Mouse (Mus musculus): ENCODE measurements at regions not wholly inside any gene's neighbourhood (a gene's known extent, or its start where the extent isn't known, plus 50 kb on each side); places are given as distances from the start of the nearest gene placed in this dataset.

DNA sequence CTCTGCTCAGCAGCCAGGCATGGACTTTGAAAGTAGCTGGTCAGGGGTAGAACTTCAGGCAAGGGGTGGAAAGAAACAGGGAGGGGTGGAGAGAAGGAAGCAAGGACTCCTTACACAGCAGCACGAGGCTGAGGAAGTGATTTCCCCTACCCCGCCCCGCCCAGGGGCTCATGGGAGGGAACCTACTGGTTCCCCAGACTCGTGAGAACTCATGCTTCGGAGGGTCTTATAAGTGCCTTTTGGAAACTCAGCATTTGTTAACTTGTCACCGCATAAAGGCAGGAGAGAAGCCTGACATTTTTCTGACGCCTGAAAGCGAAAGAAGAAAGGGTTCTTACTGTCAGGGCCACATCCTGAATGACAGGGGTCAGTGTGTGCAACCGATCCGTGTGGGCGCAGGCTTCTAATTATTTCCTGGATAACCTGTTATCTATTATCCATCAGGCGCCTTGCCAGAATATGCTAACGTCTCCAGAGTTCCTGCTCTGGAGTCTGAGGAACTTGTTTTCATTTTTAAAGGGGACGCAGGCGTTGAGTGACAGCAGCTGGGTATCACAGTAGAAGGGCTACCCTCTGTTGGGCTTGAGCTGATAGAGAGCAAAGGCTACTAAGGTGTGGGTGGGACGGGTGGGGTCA lies 98.2 kb upstream of the Max start:
- intact Hi-C loops (cut with DNase I), result no loop called here
- DNase-seq, result peak; percentile 48 to 51

DNA sequence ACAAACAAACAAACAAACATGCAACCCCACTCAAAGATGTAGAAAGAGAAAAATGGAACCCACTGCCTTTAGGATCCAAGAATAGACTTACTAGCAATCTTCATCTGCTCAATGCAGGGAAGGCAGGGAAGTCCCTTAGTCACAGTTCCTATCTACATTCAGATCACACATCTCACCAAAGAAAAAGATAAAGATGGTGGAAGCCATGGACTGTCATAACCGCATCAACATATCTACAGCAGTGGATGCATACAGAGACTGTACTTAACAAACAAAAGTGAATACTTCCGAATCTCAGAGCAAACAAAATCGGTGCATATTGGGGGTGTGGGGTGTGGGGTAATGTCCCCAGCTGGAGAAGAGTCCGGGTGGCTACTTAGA lies 97.7 kb upstream of the Max start:
- intact Hi-C loops (cut with DNase I), result loop anchor here (5.0 kb wide), 1 partner anchor 508 kb away; no protein-coding TSS in a partner anchor
- no peak for DNase-seq

- intact Hi-C loops (cut with DNase I), result loop anchor here (5.0 kb wide), 1 partner anchor 509 kb away; no protein-coding TSS in a partner anchor
- no peak for DNase-seq
Measured at GRCm38 (mm10) chr12:77058596-77059190, 96.7 kb upstream of the Max start.

DNA sequence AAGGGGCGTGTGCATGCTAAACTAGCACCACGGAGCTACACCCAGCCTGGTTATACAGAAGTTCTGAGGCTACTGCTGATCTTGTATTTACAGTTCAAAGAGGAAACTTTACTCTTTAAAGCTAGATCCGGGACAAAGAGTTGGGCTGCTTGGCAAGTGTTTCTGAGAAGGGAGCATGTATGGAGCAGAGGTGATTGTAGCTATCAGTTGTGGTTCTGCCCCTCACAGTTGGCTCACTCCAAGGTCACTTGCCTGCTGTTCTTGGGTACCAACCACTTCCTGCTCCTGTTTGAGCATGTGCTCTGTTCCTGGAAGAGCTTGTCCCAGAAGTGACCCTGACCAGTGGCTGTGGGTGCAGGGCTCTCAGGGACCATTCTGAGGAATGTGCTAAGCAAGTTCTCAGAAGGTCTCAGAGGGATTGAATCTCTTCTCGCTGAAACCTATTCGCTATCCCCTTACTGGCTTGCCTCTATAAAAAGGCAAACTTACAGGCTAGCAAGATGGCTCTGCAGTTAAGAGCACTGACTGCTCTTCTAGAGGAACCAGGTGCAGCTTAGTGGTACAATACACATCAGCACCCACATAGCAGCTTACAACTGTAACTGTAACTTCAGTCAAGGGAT lies 94.9 kb upstream of the Max start:
- DNase-seq, result no peak
- intact Hi-C loops (cut with DNase I), result loop anchor here (5.0 kb wide), 1 partner anchor 510 kb away; no protein-coding TSS in a partner anchor

DNA sequence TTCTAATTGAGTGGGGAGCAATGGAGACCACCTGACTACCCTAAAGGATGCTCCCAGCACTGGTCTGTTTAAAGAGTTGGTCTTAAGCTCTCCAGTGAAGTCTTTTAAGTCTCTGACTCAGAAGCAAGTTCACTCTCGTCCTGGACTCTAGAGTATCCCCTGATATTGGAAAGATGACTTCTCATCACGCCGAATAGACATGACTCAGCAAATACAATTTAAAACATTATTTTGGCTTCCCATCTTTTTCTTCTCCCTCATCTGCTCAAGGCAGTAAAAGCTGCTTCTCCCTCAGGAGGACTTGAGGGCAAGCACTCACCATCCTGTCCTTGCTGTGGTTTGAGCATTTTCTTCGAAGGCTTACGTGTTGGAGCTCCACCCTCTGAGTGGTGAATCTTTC lies 92.7 kb upstream of the Max start:
- intact Hi-C loops (cut with DNase I), result loop anchor here (5.0 kb wide), 2 partner anchors 183 to 513 kb away; partner anchors contain the start of gene Fut8
- DNase-seq, result no peak

GRCm38 (mm10) chr12:77054211-77054610 lies 92.2 kb upstream of the Max start:
- intact Hi-C loops (cut with DNase I), result loop anchor here (5.0 kb wide), 1 partner anchor 183 kb away; the partner anchor contains the start of gene Fut8
- DNase-seq, result no peak

DNA sequence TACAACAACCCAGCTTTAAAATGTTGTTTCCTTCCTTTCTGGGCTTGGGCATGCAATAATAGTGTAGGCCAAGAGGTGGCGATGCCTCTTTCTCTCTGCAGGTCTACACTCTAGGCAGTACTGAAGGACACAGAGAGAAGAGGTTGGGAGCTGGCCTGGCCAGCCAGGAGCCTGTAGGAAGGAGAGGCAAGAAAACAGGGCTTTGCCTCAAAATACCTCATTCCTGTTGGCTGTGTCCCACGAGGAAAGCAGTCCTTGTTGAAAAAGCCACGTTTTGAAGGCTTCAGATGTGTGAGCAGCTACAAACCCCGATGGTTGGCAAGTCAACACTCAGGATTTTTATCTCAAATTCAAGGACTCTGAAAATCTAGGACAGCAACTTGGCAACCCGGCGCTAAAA lies 90.9 kb upstream of the Max start:
- intact Hi-C loops (cut with DNase I), result loop anchor here (5.0 kb wide), 1 partner anchor 184 kb away; the partner anchor contains the start of gene Fut8
- DNase-seq, result peak; percentile 57 to 71

DNA sequence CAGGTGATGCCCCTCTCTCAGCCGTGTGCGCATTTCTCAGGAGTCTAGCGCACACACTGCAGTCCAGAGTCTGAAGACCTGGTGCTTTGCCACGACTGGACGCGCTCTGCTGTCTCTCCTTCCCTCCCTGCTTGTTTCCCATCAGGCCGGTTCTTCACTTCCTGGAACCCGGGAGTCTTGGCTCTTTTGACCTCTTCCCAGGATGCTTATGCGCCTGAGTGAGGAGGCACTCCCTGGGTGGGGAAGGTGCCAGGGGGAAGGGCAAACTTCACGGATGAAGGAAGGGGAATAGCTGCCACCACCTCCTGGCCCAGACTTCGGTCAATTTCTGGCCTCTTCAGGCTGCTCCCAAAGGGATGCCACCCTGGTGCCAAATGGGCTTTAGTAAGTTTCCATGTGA lies 86.4 kb upstream of the Max start:
- no peak for DNase-seq

DNA sequence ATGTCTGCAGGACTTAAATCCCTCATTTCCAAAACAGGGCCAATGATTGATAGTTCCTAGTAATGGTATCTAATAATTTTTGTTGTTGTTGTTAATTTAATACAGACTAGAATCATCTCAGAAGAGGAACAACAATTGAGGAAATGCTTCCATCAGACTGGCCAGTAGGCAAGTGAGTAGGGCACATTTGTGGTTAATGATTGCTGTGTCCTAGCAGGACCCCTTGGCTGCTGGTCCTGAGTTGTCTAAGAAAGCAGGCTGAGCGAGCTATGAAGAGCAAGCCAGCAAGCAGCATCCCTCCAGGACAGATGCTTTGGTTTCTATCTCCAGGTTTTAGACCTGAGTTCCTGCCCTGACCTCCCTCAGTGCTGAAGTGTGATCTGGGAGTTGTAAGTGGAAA lies 85.3 kb upstream of the Max start:
- intact Hi-C loops (cut with DNase I), result no loop called here

More for the DNA sequence above, 86.4 kb upstream of the Max start:
- intact Hi-C loops (cut with DNase I), result no loop called here

DNA sequence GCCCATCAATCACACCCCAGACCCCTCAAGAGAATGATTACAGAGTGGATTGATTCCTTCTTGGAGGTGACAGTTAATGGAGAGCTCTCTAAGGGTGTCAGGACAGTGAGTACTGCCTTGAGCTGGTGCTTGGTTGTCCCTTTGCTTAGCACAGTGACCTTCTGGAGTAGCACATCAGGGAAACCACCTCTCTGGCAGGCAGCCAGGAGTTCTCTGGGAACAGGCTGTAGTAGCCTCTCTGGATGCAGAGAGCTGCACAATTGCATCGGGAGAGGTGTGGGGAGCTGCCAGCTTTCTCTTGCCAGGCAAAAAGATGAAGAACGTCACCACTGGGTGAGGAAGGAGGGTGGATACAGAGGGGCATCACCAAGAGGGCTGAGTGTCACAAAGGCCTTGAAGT lies 84.0 kb upstream of the Max start:
- DNase-seq, result peak; percentile 42 to 49
- intact Hi-C loops (cut with DNase I), result no loop called here

More for the DNA sequence above, 85.3 kb upstream of the Max start:
- no peak for DNase-seq

DNA sequence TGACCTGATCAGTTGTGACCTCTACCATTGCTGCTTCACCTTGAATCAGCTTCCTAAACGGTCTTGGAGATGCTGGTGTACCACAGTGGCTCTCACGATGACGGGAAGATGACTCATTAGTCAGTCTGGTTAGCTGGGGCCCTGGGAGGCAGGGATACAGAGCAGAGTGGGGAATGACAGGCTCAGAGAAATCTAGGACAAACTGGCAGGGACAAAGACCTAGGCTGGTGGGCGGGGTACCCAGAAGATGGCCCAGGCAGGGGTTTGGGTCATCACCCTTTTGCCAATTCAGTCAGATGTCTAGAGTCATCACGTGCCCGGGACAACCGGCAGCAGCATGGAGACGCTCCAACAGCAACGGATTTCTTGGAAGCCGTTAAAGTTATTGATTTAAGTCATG lies 83.4 kb upstream of the Max start:
- intact Hi-C loops (cut with DNase I), result no loop called here
- no peak for DNase-seq

- intact Hi-C loops (cut with DNase I), result no loop called here
- DNase-seq, result no peak
Measured at GRCm38 (mm10) chr12:77042356-77042755, 80.4 kb upstream of the Max start.

- intact Hi-C loops (cut with DNase I), result no loop called here
- DNase-seq, result no peak
Measured at GRCm38 (mm10) chr12:77041141-77041540, 79.1 kb upstream of the Max start.

DNA sequence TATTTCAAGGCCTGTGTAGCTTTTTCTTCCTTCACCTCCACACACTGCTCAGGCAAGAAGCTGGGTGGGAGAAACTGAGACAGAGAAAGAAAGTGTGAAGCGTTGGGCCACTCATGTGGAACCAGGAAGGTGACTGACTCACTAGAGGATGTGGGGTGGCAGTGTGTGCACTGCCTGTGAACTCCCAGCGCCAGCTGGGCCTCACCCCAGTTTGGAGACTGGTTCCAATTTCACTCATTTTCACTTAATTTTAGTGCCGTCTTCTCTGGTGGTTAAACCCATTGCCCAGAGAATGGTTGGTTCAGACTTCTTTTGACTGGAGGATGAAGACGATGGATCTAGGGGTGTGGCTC lies 77.9 kb upstream of the Max start:
- intact Hi-C loops (cut with DNase I), result no loop called here
- DNase-seq, result no peak

- DNase-seq, result peak; percentile 21 to 22
- intact Hi-C loops (cut with DNase I), result no loop called here
Measured at GRCm38 (mm10) chr12:77039295-77039952, 77.4 kb upstream of the Max start.

DNA sequence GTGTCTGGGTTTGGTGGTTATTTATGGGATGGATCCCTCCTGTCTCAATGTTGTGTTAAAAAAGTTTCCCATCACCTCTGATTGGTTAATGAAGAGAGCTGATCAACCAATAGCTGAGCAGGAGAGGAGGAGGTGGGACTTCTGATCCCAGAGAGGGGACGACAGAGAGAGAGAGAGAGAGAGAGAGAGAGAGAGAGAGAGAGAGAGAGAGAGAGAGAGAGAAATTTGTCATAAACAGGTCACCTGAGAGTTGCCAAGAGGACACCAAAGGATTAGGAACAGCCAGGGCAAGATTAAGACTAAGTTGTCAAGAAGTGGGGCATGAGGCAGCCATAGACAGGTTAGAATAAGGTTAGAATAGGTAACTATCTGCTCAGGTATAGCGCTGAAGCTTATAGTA lies 73.7 kb upstream of the Max start:
- intact Hi-C loops (cut with DNase I), result no loop called here
- DNase-seq, result no peak

GRCm38 (mm10) chr12:77031448-77031847 lies 69.4 kb upstream of the Max start:
- intact Hi-C loops (cut with DNase I), result no loop called here

DNA sequence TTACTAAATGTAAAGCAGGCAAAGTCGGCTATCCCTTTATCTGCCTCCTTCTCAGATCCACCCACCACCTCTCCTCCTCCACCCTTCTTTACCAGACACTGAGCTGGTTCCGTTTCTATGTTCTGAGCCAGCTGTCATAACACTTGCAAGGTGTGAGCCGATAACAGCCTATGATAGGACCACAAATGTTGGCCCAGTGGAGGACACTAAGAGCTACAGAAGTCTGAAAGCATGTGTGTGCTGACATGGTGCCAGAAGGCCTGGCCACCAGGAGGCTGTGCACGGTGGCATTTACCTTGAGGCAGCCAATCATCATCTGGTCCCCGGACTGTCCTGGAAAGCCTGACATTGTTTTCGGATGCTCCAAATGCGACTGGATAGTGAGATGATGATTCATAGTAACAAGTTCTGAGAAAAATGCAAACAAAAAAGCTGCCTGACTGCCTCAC lies 63.5 kb upstream of the Max start:
- intact Hi-C loops (cut with DNase I), result no loop called here
- no peak for DNase-seq

More at GRCm38 (mm10) chr12:77031448-77031847, 69.4 kb upstream of the Max start:
- DNase-seq, result no peak

GRCm38 (mm10) chr12:77022538-77022937 lies 60.5 kb upstream of the Max start:
- intact Hi-C loops (cut with DNase I), result no loop called here
- DNase-seq, result no peak

DNA sequence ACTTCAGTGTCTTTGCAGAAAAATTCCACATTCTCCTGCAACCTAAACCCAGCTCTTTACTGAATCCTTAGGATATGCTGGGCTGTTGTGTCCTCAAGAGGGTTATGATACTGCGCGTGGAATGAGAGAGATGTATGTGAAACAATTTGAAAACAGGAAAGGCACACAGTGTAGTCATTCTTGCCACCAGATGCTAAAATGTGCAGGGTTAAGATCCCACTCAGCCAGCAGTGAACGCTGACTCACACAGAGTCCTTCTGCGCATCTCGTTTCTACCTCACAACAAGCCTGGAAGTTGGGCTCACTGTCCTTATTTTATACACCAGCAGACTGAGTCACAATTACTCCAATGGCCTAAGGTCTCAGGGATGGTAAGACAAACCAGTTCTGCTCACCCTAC lies 59.9 kb upstream of the Max start:
- intact Hi-C loops (cut with DNase I), result no loop called here
- DNase-seq, result no peak
